Mouse (Mus musculus) granulocyte monocyte progenitor cell, adult 5-6 weeks (primary cell): ENCODE data around the gene Plpp7. TPM values are rescaled to one million over a fixed set of nuclear protein-coding genes. Genes with fewer than 3 reads are reported as not detected.
A peak's percentile ranks its signal among the peaks of the same experiment; 100 is the strongest.

ENCODE experiments used
- ATAC-seq: replicated peaks from 2 replicates; pipeline ENCODE4 v1.8.0; 2016; ENCODE audit warnings: mild to moderate bottlenecking, moderate TSS enrichment, inconsistent platforms; ENCODE audit not compliant: poor library complexity, severe bottlenecking
- total RNA-seq, 2 experiments: library from RNA; stranded (forward) in 1 of 2; stranded (reverse) in 1 of 2; fragments of 200-712, 200-1000 nt in 1 of 2; fragments of >200 nt in 1 of 2; fragmentation: Nextera tagmentation in 1 of 2; gene quantifications; 2 replicates each; pipeline ENCODE4 v1.2.3; 2014 to 2017

The Plpp7 gene
- total RNA-seq, 2 experiments from 2014 or later = 0.77 TPM; not detected in 1

DNA sequence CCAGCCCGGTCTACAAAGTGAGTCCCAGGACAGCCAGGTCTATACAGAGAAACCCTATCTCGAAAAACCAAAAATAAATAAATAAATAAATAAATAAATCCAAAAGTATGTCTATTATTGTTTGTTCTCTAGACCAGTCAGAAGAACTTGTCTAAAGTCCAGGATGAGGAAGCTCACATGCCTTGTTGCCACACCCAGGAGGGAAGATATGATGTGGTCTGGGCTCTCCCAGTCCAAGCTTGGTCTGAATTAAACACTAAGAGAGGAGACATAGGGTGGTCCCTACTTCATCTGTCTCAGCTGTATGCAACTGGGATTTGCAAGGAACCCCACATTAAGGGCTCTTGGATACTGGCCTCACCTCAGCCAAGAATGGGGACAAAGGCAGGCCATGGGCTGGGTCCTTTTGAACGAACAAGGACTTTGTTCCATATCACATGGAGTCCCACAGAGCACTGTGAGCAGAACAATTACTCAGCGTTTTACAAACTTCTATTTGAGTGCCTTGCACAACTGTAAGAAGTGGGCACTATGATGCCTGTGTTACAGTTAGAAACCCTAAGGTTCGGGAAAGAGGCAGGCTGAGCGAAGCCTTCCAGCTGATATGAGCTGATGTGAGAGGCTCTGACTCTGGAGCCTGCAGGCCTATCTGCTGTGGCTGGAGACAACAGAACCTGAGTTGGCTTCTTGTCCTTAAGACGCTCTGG, 1.2 kb upstream of the Plpp7 start:
- ATAC-seq = no peak

DNA sequence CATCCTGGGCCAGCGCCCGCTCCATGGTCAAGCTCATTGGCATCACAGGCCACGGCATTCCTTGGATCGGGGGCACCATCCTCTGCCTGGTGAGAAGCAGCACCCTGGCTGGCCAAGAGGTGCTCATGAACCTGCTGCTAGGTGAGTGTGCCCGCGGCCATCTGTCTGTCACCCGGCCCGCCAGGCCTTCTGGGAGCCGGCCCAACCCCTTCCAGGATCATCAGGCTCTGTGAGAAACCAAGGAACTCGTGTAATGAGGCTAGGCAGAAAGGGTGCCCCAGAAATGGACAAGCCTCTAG, 743 bp downstream of the Plpp7 start:
- ATAC-seq = no peak

DNA sequence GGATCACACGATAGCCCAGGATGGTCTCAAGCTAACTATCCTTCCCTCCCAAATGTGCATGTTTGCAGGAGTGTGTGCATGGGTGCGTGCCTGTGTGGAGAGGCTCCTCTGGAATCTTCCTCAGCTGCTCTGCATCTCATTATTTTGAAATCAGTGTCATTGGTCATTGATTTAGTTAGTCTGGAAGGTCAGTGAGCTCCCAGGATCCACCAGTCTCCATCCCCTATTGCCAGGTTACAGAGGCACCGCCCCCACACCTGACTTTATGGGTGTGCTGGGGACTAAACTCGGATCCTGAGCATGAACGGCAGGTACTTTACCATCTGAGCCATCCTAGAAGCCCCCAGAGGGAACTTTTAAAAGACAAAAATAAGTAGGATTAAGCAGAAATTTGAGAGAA, 7.6 kb downstream of the Plpp7 start:
- no peak for ATAC-seq

DNA sequence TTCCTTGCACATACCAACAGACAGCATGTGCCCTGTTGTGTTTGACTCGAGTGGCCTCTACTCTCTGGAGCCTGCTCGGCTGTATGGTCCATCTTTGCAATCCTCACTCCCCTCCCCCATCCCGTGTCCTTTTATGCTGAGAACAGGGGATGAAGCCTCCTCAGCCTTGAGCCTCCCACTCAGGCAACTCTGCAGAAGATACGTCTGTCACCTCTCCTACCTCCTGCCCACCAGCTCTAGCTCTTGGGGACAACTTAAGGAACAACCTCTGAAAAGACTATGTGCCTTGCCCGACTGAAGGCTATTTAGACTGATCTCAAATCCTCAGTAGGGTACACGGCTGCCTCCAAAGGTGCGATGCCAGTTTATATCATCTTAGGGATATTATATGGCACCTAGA, 8.2 kb downstream of the Plpp7 start:
- no peak for ATAC-seq

DNA sequence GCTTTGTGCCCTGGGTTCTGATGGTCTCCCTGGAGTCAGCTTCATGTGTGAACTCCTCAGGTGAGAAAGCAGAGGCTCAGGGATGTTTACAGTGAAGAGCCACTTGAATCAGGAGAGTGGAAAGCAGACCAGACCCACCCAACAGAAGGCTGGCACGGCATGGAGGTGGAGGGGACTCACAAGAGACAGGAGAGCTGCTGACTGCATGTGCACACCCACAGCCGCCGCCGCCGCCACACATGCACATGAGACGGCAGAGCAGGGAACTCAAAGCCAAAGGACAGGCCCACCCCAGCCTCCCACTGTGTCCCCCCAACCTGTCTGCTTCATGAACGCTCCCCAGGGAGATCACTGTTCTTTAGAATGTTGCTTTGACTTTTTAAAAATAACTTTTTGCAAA, 8.8 kb downstream of the Plpp7 start:
- no peak for ATAC-seq

DNA sequence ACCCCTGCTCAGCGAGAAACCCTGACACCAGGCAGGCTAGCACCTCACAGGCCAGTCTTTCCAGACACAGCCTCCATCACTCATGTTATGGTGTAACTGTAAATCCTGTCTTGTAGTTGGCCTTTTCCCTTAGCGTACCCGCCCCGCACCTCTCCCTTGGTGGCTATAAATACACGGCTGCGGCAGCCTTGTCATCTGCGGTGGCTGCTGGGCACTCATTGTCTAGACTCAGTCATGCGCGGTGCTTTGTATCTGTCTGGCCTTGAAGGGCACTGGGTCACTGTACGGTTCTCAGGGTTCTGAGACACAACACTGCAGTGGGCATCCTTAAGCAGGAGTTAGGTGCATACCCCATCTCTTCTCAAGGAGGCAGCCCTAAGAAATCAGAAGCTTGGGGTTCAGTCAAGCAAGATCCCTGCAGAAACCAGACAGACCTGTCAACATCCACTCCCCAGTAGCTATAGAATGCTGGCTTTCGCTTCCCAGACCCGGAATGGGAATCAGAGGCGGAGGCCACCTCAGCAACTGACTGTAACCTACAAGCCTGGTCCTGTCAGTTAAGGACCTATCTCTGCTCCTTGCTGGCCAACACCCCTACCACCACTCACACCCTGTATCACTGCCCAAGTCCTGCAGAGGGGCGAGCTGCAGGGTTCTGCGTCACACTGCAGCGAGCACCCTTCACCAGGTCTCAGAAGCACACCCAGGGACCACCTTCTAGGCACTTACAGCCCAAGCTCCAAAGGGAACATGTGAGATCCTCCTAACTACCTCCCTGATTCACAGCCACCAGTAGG, 10.0 kb downstream of the Plpp7 start:
- ATAC-seq = no peak

DNA sequence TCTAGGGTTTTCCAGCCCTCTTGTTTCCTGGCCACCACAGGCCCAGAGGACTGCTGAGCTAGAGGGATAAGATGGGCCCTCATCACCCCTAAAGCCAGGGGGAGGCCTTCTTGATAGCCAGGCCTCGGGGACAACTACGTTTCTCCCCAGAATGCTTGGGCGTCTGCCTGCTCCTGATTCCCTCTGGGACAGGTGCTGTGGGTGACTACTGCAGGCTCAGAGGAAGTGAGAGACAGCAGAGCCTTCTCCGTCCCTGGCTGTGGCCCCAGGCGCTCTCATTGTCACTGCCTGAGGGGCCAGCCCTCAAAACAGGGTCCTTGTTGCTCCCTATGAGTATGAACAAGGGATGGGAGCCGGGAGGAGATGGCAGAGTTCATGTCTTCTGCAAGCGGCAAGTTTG, 10.6 kb downstream of the Plpp7 start:
- ATAC-seq = no peak

DNA sequence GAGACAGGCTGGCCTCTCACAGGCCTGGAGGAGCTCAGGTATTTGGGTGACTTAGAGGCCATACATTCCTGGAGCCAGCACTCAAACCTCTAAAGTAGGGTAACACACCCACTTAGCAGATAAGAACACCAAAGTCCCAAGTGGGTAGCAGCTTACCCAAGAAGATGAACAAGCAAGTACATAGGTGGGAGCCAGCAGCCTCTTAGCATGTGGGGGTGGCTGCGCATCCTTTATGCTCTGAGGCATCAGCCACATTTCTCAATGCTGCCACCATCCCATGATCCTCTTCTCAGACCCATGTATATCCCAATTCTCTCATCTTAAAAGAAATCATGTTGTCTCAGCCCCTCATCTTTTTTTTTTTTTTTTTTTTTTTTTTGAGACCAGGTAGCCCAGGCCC, 15.9 kb downstream of the Plpp7 start:
- ATAC-seq = no peak

DNA sequence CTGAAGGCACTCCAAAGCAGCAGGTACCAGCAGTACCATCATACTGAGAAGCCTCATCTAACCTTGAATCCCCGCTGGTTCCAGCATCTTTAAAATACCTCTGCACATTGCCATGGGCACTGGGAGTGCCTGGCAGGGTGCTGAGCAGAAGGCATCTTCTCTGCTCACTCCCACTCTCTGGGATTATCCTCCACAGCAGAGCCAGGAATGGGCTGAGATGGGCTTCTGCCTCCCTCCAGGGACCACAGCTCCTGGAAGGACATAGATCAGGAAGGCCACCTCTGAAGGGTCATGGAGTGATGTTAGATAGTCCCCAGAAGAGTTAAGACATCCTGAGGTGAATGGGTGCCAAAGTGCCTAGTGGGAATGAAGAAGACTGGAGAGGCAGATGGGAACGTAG, 17.2 kb downstream of the Plpp7 start:
- no peak for ATAC-seq

DNA sequence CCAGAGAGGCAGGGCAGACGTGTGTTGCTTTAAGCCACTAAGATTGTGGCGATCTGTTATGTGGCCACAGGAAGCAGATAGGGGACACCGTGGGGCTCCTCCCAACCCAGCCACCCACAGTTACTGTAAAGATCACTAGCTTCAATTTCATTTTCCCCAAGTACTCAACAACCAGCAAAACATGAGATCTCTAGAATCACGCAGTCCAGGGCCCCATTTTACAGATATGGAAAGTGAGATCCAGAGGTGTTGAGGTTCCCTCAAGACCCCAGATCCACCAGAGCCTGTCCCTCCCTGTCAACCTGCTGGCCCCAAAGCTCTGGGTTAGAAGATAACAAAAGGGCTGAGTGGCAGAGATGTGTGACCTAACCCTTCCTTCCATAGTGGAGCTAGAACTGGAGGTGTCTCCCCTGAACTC, 20.5 kb downstream of the Plpp7 start:
- no peak for ATAC-seq

DNA sequence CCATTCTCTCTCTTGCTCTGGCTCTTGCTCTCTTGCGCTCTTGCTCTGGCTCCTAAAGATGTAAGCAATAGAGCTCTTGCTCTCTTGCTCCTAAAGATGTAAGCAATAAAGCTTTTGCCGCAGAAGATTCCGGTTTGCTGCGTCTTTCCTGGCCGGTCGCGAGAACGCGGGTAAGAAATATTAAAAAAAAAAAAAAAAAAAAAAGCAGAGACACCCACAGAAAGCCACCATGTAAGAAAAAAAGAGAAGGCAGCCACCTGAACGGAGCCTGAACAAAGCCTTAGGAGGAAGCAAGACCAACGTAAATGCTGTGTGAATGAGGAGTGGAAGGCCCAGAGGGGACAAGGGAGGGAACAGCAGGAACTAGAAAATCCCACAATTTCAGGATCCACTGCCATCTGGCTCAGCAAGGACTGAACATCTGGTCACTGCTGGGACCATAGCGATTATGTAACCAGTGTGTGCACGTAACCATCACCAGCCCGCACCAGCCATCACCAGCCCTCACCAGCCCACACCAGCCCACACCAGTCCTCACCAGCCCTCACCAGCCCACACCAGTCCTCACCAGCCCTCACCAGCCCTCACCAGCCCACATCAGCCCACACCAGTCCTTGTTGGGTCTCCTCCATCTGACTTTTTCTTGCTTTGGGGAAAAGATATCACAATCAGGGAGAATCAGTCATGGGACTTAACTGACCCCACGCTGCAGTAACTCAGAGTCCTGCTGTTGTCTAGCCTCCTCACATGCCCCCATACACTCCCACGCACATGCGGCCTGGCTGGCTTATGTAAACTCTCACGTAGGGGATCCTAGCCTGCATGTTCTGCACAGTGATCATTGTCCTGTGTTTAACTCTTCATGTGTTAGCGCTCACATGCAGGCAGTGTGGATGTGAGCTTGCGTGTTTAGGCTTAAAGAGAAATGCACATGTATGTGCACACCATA, 24.7 kb downstream of the Plpp7 start:
- peak; percentile 75 for ATAC-seq

DNA sequence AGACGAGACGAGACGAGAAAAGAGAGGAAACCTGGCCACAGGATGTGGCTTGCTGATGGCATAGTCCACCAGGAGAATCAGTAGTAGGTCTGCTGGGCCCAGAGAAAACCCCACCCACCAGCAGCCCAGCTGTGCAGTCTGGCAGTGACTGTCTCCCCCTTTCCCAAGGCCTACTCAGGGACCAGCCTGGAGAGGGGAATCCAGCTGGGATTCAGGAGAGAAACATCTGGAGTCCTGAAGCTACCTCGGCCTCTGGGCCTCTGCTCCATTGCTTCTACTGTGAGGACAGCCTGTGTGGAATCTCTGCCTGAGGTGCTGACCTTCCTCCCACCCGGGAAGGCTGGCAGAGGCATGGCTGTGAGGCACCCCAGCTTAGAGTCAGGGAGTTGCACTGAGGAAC, 25.8 kb downstream of the Plpp7 start:
- no peak for ATAC-seq

DNA sequence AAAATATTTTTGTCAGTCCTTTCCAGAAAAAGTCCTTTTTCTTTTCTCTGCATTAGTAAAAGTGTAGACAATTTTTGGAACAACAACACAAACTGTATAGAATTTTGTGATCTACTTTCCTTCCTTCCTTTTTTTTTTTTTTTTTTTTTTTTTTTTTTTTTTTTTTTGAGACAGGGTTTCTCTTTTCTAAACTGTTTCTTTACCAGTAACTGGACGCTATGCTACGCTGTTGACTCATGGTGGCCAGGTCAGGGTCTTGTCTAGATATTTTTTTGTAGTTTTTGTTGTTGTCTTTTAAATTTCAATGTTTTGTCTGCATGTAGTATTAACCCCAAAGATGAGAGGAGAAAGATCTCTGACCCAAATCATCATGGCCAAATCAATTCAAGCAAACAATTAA, 26.5 kb downstream of the Plpp7 start:
- no peak for ATAC-seq

DNA sequence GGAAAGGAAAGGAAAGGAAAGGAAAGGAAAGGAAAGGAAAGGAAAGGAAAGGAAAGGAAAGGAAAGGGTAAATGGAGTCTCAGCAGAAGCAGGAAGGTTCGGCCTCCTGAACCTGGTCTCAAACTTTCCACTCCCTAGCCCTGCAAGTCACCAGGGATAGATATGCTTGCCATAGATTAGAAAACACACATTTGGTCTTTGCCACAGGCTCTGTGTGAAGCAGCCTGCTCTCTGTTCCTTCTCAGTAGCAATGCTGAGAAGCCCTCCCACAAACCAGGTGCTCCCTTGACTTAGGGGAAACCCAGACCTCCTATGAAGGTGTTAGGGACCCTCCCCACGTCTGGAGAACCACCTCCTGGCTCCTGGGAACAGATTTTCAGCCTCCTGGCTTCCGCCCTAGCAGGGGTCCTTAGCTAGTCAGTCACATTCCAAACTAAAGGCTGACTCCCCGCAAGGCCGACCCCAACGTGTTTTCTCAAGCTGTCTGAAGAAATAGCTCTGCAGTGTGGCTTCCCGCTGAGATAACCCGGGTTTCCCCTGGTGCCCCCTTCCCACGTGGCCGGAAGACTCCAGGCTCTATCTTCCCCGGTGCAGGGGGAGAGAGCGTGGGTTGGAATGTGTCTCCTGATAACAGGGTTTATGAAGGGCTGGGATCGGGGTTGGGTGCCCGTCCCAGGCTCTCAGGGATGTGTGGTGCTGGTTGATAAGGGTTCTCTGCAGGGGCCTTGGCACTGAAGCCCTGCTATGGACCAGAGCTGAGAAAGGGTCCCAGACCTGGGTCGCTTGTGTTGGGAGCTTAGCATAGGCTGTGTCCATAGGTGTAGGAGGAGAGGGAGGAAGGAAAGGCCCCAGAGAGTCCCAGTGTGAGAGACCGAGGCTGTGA, 32.6 kb downstream of the Plpp7 start:
- ATAC-seq = peak; percentile 28

DNA sequence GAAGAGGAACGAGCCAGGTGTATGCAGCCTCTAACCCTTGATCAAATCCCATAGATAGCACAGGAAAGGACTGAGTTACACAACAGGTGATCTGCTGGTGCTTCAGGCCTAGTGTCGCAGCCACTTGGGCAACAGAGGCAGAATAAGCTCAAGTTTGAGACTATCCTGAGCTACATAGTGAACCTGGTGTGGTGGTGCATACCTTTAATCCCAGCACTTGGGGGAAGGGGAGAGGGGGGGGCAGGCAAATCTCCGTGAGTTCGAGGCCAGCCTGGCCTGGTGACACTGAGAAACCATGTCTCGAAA, 33.2 kb downstream of the Plpp7 start:
- ATAC-seq = peak; percentile 3; the same call in 1 of the 2 replicates

DNA sequence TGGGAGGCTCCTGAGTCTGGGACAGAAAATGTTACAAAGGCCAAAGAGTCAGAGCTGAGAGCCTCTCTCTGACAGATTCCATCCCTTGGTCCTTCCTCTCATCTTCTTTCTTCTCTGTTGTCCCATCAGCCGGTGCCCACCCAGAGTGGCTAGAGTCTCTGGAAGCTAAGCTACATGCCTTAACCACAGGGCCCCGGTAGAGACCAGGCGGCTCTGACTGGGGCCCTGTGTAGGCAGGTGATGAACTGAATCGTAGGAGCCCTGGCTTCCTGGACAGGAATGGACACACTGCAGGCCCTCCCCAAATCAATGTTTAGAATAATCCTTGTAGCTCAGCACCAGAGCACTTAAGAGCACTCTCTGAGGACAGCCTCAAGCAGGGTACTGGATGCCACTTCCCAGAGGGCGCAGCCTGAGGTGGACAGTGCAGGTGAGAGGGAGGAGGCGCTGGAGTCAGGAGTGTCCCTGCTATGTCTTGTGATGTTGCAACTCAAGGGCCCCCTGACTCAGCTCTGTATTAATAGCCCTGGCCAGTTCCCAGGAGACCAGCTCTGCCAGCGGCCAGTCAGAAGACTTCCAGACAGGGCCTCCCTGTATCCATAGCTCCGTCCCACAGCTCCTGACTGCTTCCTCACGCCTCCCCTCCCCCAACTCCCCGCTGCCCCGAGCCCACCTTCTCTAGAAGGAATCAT, 34.2 kb downstream of the Plpp7 start:
- no peak for ATAC-seq

DNA sequence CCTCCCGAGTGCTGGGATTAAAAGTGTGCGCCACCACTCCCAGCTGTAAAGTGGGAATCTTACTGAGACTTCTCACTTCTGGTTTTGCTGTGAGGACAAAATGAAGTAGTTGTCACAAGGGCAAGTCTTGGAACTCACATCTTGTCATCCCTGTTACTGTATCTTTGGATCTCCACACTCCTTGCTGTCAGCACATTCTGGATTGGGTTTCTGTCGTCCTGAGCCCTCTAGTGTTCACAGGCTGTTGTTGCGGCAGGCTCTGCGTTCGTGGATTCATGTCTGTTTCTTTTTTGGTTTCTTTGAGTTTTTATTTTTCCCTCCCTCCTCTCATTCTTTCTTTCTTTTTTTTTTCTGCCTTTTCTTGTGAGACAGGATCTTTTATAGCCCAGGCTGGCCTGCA, 35.1 kb downstream of the Plpp7 start:
- 0 out of 2 replicates have a peak, but pooled peaks have one; percentile 36 for ATAC-seq

DNA sequence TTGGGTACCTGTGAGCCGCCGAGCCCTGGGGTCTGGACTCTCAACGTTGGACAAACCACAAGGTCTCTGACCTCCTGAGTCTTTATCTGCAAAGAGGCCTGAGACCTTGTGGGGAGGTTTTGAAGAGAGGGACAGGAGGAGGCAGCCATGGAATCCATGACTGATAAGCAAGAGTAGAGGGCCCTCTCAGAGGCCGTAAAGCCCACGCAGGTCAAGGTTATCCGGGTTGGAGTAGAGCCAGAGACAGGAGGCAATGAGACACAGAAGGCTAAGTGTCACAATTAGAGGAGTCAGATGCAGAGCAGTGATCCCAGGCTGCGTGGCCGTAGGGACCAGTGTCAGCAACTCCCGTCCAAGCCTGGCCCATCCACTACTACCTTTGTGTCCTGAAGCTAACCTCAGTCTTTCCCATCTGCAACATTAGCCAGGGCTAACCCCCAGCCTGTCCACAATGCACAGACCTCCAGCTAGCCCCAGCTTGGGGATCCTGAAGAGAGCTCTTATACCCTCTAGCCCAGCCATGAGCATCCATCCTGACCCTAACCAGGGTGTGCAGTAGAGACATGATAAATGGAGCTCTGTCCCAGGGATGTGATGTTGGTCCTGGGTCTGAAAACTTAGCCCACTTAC, 36.0 kb downstream of the Plpp7 start:
- ATAC-seq = no peak

DNA sequence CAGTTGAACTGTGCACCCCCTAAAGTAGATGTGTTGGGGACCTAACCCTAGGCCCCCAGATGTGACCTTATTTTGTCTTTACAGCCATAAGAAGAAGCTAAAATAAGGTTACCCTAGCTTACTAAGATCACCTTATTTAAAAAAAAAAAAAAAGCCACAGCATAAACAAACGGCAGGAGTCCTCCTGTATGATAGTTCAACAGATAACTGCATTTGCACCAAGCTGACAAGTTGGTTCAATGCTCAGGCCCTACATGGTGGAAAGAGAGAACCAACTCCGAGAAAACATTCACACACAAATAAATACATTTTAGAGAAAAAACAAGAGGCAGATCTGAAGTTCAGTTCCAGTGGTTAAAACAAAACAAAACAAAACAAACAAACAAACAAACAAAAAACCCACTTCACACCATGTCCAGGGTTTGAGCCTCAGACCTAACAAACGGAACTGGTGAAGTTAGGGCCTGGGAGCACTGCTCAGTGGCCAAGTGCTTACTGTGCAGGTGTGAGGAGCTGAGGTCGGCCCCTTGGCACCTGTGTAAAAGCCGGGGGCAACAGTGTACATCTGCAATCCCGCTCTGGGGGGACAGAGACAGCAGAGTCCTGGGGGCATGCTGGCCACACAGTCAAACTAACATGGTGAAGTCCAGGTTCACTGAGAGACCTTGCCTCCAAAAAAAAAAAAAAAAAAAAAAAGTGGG, 36.7 kb downstream of the Plpp7 start:
- ATAC-seq = no peak
